Mouse (Mus musculus) adrenal gland, adult 18-20 months (tissue): ENCODE results near the gene Cd99l2. TPM values are rescaled to one million over a fixed set of nuclear protein-coding genes. Genes with fewer than 3 reads are reported as not detected.

Experiments used
- DNase-seq, 2 experiments: peaks; one replicate each; pipeline ENCODE4 v3.0.0; 2021 to 2022; ENCODE audit warnings: low spot score in 2 of 2
- microRNA-seq, 2 experiments: library from miRNA; unstranded; fragments of <30 nt; microRNA quantifications; one replicate each; pipeline ENCODE4 v1.2.0; 2021; ENCODE audit warnings: borderline number of aligned reads in 2 of 2
- total RNA-seq, 2 experiments: library from RNA; stranded (reverse); gene quantifications; 1 replicate in 1 of 2; 2 replicates in 1 of 2; pipeline ENCODE4 v1.2.3; 2021

Gene Cd99l2
- total RNA-seq, 2 experiments from 2014 or later, result 84.8 to 90.4 TPM

- no peak for DNase-seq
Measured at GRCm38 (mm10) chrX:71378435-71378834, 114.2 kb downstream of the Cd99l2 start.

DNA sequence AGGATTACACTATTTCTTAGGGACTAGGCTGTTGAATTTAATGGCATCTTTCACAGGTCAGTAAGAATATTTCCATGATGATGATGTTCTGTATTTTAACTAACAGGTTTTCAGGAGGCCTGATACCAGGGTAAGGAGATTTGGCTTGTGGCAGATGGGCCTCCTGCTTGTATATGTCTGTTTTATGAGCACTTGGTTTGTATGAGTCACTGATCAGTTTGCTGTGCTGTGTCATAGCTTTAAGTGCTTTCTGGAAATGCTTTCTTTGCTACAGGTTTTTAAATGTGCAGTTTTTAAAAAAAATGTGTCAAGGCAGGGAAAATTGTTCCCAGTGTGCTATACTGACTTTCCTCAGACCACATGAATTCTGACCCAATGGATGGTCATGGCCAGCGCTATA lies 115.9 kb downstream of the Cd99l2 start:
- no peak for DNase-seq

Small RNA genes lying within 50 kb of the gene (microRNA-seq; reads per million reads assigned to microRNA genes)
- 0 reads per million in 2 experiments for gene Gm23945

Other genes starting within 250 kb of the Cd99l2 start
- 10 to 100 TPM; 23.0 to 32.3 TPM for gene Mtmr1, start 128.1 kb downstream of the Cd99l2 start, total RNA-seq
- 100 to 1,000 TPM; 156 to 178 TPM for gene Hmgb3, start 63.1 kb upstream of the Cd99l2 start, total RNA-seq
- gene Gpr50, start 170.8 kb upstream of the Cd99l2 start, total RNA-seq, result not detected